Mouse (Mus musculus): ENCODE data around the gene Cnrip1.
"Not testable (repeated sequence)": the region's sequence is repeated elsewhere in the genome, so short reads cannot be mapped to it uniquely, and the experiment has no call there.

Cnrip1 gene

GRCm38 (mm10) chr11:17051545-17052475, at the start of gene Cnrip1, which contains the start of gene Plek:
Gene Cnrip1, plus strand, starts transcription at chr11:17051586.
Gene Plek, minus strand, starts transcription at chr11:17052381.
- DNase-seq (ENCODE audit: low read depth, low spot score), result no peak

GRCm38 (mm10) chr11:17002739-17003373, 48.5 kb upstream of the Cnrip1 start:
- no peak for DNase-seq (ENCODE audit: low read depth, low spot score)

GRCm38 (mm10) chr11:17003757-17004156, 47.6 kb upstream of the Cnrip1 start:
- no peak for DNase-seq (ENCODE audit: low read depth, low spot score)

- no peak for DNase-seq (ENCODE audit: low read depth, low spot score)
These were observed 46.2 kb upstream of the Cnrip1 start for GRCm38 (mm10) chr11:17004899-17005846.

GRCm38 (mm10) chr11:17006526-17006925, 44.9 kb upstream of the Cnrip1 start:
- DNase-seq (ENCODE audit: low read depth, low spot score), result not testable (repeated sequence)

- no peak for DNase-seq (ENCODE audit: low read depth, low spot score)
These were observed 43.7 kb upstream of the Cnrip1 start for GRCm38 (mm10) chr11:17007517-17008173.

- DNase-seq (ENCODE audit: low read depth, low spot score), result no peak
These were observed 42.9 kb upstream of the Cnrip1 start for GRCm38 (mm10) chr11:17008498-17008941.

GRCm38 (mm10) chr11:17012948-17013347, 38.4 kb upstream of the Cnrip1 start:
- DNase-seq (ENCODE audit: low read depth, low spot score), result no peak

GRCm38 (mm10) chr11:17019328-17019727, 32.1 kb upstream of the Cnrip1 start:
- DNase-seq (ENCODE audit: low read depth, low spot score), result no peak

- DNase-seq (ENCODE audit: low read depth, low spot score), result no peak
These were observed 28.2 kb upstream of the Cnrip1 start for GRCm38 (mm10) chr11:17023206-17023605.

GRCm38 (mm10) chr11:17023984-17024383, 27.4 kb upstream of the Cnrip1 start:
- DNase-seq (ENCODE audit: low read depth, low spot score), result no peak

- DNase-seq (ENCODE audit: low read depth, low spot score), result no peak
These were observed 5.6 kb upstream of the Cnrip1 start for GRCm38 (mm10) chr11:17045806-17046205.

- no peak for DNase-seq (ENCODE audit: low read depth, low spot score)
These were observed 1.2 kb downstream of the Cnrip1 start for GRCm38 (mm10) chr11:17052476-17053049.

GRCm38 (mm10) chr11:17069360-17069759, 18.0 kb downstream of the Cnrip1 start:
- DNase-seq (ENCODE audit: low read depth, low spot score), result not testable (repeated sequence)

- DNase-seq (ENCODE audit: low read depth, low spot score), result no peak
These were observed 24.3 kb downstream of the Cnrip1 start for GRCm38 (mm10) chr11:17075656-17076055.

GRCm38 (mm10) chr11:17082086-17082485, 30.7 kb downstream of the Cnrip1 start:
- no peak for DNase-seq (ENCODE audit: low read depth, low spot score)

GRCm38 (mm10) chr11:17082953-17083352, 31.6 kb downstream of the Cnrip1 start:
- DNase-seq (ENCODE audit: low read depth, low spot score), result peak; percentile 66

- DNase-seq (ENCODE audit: low read depth, low spot score), result no peak
These were observed 32.1 kb downstream of the Cnrip1 start for GRCm38 (mm10) chr11:17083455-17083854.

GRCm38 (mm10) chr11:17083866-17084265, 32.5 kb downstream of the Cnrip1 start:
- DNase-seq (ENCODE audit: low read depth, low spot score), result no peak

GRCm38 (mm10) chr11:17086106-17086505, 34.7 kb downstream of the Cnrip1 start:
- no peak for DNase-seq (ENCODE audit: low read depth, low spot score)

- DNase-seq (ENCODE audit: low read depth, low spot score), result no peak
These were observed 55.5 kb downstream of the Cnrip1 start for GRCm38 (mm10) chr11:17106936-17107335.
